Mouse (Mus musculus): ENCODE data around the gene Kcnt2. TPM values are rescaled to one million over a fixed set of nuclear protein-coding genes. Genes with fewer than 3 reads are reported as not detected.

The Kcnt2 gene
- total RNA-seq (2022), result 1 to 10 TPM; 2.6 to 3.6 (median 3.3) TPM

GRCm38 (mm10) chr1:140245876-140246597 is at the start of gene Kcnt2:
Kcnt2 (plus strand) TSS chr1:140246158.
- DNase-seq (ENCODE audit: low spot score), result peak; percentile 68

- no peak for DNase-seq (ENCODE audit: low spot score)
Measured at GRCm38 (mm10) chr1:140205329-140205728, 40.6 kb upstream of the Kcnt2 start.

- no peak for DNase-seq (ENCODE audit: low spot score)
Measured at GRCm38 (mm10) chr1:140225221-140225620, 20.7 kb upstream of the Kcnt2 start.

GRCm38 (mm10) chr1:140226673-140227072 is 19.3 kb upstream of the Kcnt2 start:
- no peak for DNase-seq (ENCODE audit: low spot score)

GRCm38 (mm10) chr1:140245465-140245864 is 493 bp upstream of the Kcnt2 start:
- peak; percentile 55 for DNase-seq (ENCODE audit: low spot score)

GRCm38 (mm10) chr1:140264696-140265095 is 18.7 kb downstream of the Kcnt2 start:
- DNase-seq (ENCODE audit: low spot score), result no peak

- DNase-seq (ENCODE audit: low spot score), result no peak
Measured at GRCm38 (mm10) chr1:140266047-140266446, 20.1 kb downstream of the Kcnt2 start.

GRCm38 (mm10) chr1:140266643-140267286 is 20.8 kb downstream of the Kcnt2 start:
- DNase-seq (ENCODE audit: low spot score), result no peak

GRCm38 (mm10) chr1:140267288-140267687 is 21.3 kb downstream of the Kcnt2 start:
- no peak for DNase-seq (ENCODE audit: low spot score)

GRCm38 (mm10) chr1:140273624-140274023 is 27.7 kb downstream of the Kcnt2 start:
- no peak for DNase-seq (ENCODE audit: low spot score)

- no peak for DNase-seq (ENCODE audit: low spot score)
Measured at GRCm38 (mm10) chr1:140275813-140276212, 29.9 kb downstream of the Kcnt2 start.

- no peak for DNase-seq (ENCODE audit: low spot score)
Measured at GRCm38 (mm10) chr1:140293140-140293539, 47.2 kb downstream of the Kcnt2 start.

GRCm38 (mm10) chr1:140295482-140295881 is 49.5 kb downstream of the Kcnt2 start:
- no peak for DNase-seq (ENCODE audit: low spot score)

GRCm38 (mm10) chr1:140304244-140304643 is 58.3 kb downstream of the Kcnt2 start:
- DNase-seq (ENCODE audit: low spot score), result no peak

- DNase-seq (ENCODE audit: low spot score), result no peak
Measured at GRCm38 (mm10) chr1:140305344-140305743, 59.4 kb downstream of the Kcnt2 start.

- DNase-seq (ENCODE audit: low spot score), result peak; percentile 35
Measured at GRCm38 (mm10) chr1:140306339-140306738, 60.4 kb downstream of the Kcnt2 start.

- DNase-seq (ENCODE audit: low spot score), result no peak
Measured at GRCm38 (mm10) chr1:140310739-140311138, 64.8 kb downstream of the Kcnt2 start.

GRCm38 (mm10) chr1:140325088-140325487 is 79.1 kb downstream of the Kcnt2 start:
- no peak for DNase-seq (ENCODE audit: low spot score)

GRCm38 (mm10) chr1:140326709-140327108 is 80.8 kb downstream of the Kcnt2 start:
- no peak for DNase-seq (ENCODE audit: low spot score)

- DNase-seq (ENCODE audit: low spot score), result peak; percentile 27
Measured at GRCm38 (mm10) chr1:140333702-140334101, 87.7 kb downstream of the Kcnt2 start.

GRCm38 (mm10) chr1:140338417-140338816 is 92.5 kb downstream of the Kcnt2 start:
- DNase-seq (ENCODE audit: low spot score), result no peak

GRCm38 (mm10) chr1:140339368-140339767 is 93.4 kb downstream of the Kcnt2 start:
- DNase-seq (ENCODE audit: low spot score), result no peak

- no peak for DNase-seq (ENCODE audit: low spot score)
Measured at GRCm38 (mm10) chr1:140364787-140365186, 118.8 kb downstream of the Kcnt2 start.

Measured in heart, adult 8-10 months (tissue).